Mouse (Mus musculus) stomach, postnatal 0 days (tissue): ENCODE data around the gene Sqstm1.

Experiments used
- CTCF ChIP-seq: IDR thresholded peaks from 2 replicates; pipeline ENCODE4 v1.5.1; 2016; ENCODE audit warnings: antibody characterized with exemption, low read depth, mild to moderate bottlenecking, moderate library complexity
- EP300 ChIP-seq: optimal IDR thresholded peaks from 2 replicates; pipeline ENCODE3; 2016; ENCODE audit warnings: antibody characterized with exemption

DNA sequence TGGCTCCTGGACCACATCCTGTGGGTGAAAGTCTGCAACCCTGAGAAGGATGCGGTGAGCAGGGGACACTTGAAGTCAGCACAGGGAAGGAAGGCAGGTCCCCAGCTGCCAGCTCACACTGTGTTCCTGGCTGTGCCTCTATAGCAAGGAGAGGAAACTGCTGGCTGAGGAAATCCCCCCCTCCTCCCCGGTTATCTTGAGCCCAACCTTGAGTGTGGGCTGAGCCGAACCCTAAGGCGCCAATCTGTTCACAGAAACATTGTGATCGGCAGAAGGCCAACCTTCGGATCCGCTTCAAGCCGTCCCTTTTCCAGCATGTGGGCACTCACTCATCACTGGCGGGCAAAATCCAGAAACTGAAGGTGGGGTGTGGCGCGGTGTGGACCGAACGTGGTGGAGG is 22.4 kb upstream of the Sqstm1 start:
- TF ChIP-seq CTCF: no peak
- no peak for TF ChIP-seq EP300
